Mouse (Mus musculus): Measurements from ENCODE around the gene Hapln2.

Hapln2 gene

DNA sequence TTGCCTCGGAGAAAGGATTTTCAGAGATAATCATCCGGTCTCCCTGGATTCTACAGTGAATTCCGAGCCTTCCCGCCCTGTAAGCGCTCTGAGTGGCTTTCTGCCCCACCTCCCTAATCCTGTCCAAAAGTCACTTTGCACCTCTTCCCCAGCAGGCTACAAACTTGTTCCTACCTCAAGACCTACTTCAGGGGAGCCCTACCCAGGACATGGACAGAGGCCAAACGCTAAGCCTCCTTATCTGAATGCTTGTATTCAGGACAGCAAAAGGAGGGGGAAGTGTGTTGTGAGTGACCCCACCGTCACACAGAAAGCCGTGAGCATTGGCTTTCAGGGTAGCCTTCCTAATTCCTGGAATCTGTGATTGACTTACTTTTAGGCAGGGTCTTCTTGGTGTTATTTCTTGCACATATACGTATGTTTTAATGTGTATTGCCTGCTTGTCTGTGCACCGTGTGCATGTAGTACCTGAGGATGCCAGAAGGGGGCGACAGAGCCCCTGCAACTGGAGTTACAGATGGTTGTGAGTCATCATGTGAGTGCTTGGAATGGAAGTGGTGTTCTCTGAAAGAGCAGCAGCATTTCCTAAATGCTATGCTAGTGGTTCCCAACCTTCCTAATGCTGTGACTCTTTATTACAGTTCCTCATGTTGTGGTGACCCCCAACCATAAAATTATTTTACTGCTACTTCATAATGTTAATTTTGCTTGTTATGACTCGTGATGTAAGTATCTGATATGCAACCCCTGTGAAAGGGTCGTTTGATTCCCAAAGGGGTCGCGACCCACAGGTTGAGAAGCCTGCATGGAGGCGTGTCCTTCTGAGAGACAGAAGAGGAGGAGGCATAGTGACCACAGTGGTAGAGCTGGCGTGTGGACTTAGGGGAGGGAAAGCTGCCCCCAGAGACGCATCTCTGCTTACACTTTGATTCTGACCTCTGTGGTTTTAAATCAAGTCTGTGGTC, 21.3 kb downstream of the Hapln2 start:
- intact Hi-C loops (cut with DNase I) = no loop called here

GRCm38 (mm10) chr3:88002291-88002976, 24.9 kb downstream of the Hapln2 start:
- intact Hi-C loops (cut with DNase I) = no loop called here

- intact Hi-C loops (cut with DNase I) = no loop called here
Observed at GRCm38 (mm10) chr3:88000816-88001595, 26.4 kb downstream of the Hapln2 start.

DNA sequence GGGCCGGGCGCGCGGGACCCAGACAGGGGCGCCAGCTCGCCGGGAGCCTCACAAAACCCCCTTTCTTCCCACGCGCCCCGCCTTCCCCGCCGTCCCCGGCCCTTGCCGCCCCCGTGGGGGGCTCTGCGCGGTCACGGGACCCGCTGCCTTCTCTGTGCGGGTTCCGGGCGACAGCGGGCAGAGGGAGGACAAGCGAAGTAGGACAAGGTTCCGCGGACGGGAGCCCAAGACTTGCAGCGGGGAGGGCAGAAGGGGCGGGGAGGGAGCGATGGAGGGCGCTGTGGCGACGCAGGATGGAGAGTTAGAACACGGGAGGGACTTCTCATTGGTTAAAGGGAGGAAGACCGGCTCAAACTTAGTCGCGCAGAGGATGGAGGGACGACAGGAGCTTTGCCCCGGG, 27.2 kb downstream of the Hapln2 start, which contains the start of gene Bcan:
Gene Bcan, minus strand, starts transcription at position 50 of the 400 bp plus-strand sequence.
- intact Hi-C loops (cut with DNase I) = no loop called here

DNA sequence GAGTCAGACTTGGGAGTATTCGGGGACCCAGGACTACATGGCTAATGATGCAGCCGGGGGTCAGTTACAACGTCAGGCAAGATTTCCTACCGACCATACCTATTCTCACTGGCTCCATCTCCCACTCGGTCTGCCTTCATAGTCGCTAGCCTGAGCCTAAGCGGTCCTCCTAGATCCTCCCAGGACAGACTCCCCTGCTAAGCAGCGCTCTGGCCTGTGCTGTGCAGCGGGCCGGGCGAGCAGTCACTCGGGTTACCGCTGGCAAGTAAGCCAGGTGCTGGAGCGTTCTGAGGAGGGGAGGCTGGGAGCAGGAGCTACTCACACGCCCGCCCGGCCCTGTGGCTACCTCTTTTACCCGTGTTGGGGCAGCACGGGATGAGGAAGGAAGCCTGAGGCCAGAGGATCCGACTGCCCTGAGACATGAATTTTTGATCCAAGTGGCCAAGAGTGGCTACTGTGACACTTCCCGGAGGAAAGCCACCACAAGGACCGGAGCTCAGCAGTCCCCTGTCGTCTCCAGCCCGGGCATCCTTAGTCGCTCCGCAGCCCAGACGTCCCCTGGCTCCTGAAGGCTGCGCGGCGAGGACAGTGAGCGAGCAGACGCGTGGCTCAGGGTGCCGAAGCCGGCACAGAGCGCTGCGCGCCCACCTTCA, 28.0 kb downstream of the Hapln2 start:
- intact Hi-C loops (cut with DNase I) = no loop called here

DNA sequence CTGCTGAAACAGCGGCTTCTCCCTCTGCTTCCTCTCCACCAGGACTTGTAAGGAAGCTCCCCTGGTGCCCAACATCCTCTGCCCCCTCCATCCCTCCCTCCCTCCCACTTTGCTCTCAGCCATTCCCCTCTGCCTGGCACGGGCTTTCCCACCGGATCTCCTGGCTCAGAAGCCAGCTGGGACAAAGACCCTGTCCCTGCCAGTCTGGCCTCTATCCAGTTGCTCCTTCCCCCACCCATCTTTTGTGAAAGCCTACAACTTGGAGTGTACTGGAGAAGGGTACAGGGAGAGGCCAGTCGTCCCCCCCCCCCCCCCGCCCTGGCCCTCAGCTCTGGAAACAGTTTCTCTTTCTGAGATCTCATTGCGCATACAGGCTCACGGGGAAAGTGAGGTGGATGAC, 28.6 kb downstream of the Hapln2 start:
- intact Hi-C loops (cut with DNase I) = no loop called here

GRCm38 (mm10) chr3:87996971-87997614, 30.3 kb downstream of the Hapln2 start:
- intact Hi-C loops (cut with DNase I) = no loop called here

GRCm38 (mm10) chr3:87996401-87996800, 31.0 kb downstream of the Hapln2 start:
- intact Hi-C loops (cut with DNase I) = no loop called here

GRCm38 (mm10) chr3:87995331-87995730, 32.1 kb downstream of the Hapln2 start:
- intact Hi-C loops (cut with DNase I) = no loop called here

DNA sequence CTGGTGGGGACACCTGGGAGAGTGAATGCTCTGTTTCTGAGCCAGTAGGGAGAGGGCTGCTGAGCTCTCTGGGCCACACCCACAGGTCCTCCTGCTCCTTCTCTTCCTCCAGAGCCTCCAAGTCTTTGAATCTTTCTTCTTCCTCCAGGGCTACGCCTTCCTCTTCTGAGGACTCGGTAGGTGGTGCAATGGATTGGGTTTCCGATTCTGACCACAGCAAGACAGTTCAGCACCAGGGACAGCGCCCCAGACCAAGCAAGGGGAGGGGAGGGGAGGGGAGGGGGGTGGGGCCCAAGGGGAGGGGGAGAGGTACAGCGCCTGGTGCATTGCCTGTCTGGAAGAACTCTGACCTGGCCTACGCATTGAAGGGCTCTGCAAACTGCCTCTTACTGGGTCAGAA, 33.9 kb downstream of the Hapln2 start:
- intact Hi-C loops (cut with DNase I) = no loop called here

GRCm38 (mm10) chr3:87989935-87990334, 37.4 kb downstream of the Hapln2 start:
- intact Hi-C loops (cut with DNase I) = loop anchor here (10.0 kb wide), 1 partner anchor 55 kb away; the partner anchor contains the start of genes Isg20l2 and Rrnad1

GRCm38 (mm10) chr3:87988068-87988467, 39.3 kb downstream of the Hapln2 start:
- intact Hi-C loops (cut with DNase I) = loop anchor here (10.0 kb wide), 1 partner anchor 53 kb away; the partner anchor contains the start of genes Isg20l2 and Rrnad1

DNA sequence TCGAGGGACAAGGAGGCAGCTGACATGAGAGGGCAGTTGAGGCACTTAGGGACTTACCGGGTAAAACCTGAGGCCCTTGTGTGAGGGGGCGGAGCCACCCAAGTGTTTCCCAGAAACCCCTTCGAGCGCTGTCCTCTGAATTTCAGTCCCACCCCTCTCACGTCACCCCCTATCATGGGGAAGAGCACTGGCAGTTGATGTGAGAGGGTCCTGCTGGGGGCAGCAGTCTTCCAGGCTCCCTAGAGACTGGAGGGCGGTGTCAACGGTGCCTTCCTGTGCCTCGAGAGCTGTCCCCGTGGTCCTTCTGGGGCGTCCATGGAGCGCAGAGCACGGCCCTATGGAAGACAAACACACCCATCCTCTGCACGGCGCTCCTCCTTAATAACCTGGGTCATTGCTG, 39.8 kb downstream of the Hapln2 start:
- intact Hi-C loops (cut with DNase I) = loop anchor here (1.0 to 10.0 kb wide), 2 partner anchors 17 to 53 kb away; partner anchors contain the start of genes Isg20l2 and Rrnad1

DNA sequence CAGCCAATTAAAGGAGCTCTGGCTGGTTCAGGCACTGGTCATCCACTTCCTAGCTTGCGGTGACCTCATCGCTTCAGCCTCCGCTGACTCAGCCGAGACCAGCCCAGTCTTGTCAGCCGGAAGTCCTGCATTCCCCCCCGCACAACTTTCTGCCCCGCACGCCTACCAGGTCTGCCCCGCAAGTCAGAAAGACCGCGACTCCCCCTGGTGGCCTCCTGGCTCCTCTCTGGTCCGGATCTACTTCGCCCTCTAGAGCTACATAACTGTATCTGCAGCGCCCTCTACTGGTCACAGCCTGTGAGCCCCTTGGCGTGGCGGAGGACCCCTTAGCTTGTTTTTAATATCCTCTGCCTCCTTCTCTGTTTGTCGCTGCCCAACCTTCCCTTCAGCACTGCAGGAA, 40.5 kb downstream of the Hapln2 start:
- intact Hi-C loops (cut with DNase I) = loop anchor here (1.0 to 10.0 kb wide), 2 partner anchors 17 to 52 kb away; partner anchors contain the start of genes Isg20l2 and Rrnad1

- intact Hi-C loops (cut with DNase I) = loop anchor here (10.0 kb wide), 1 partner anchor 51 kb away; the partner anchor contains the start of genes Isg20l2 and Rrnad1
Observed at GRCm38 (mm10) chr3:87985505-87986320, 41.7 kb downstream of the Hapln2 start.

DNA sequence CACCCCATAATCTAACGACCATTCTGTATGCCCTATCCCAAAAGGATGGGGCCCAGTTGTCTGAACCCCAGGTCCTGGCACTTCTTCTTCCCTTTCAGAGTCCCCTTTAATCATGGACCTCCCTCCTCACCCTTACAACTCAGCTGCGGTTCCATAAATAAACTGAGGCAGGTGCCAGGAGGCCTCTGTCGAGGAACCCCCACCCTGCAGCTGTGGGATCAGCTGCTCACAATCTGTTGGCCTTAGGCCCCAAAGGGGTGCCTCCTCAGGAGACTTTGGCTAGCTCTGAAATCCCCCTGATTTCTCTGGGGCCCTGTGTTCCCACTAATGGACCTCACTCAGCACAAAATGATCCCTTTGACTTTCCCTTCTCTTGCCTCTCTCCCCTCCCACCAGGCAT, 43.3 kb downstream of the Hapln2 start:
- intact Hi-C loops (cut with DNase I) = loop anchor here (10.0 kb wide), 1 partner anchor 49 kb away; the partner anchor contains the start of genes Isg20l2 and Rrnad1

- intact Hi-C loops (cut with DNase I) = loop anchor here (10.0 kb wide), 1 partner anchor 49 kb away; the partner anchor contains the start of genes Isg20l2 and Rrnad1
Observed at GRCm38 (mm10) chr3:87983627-87984026, 43.8 kb downstream of the Hapln2 start.

GRCm38 (mm10) chr3:87982836-87983601, 44.4 kb downstream of the Hapln2 start:
- intact Hi-C loops (cut with DNase I) = loop anchor here (10.0 kb wide), 1 partner anchor 48 kb away; the partner anchor contains the start of genes Isg20l2 and Rrnad1

Data from adrenal gland (tissue).